Mouse (Mus musculus) CH12.LX (cell line): ENCODE results near the gene Rlbp1.

ENCODE experiments used
- CTCF ChIP-seq, 2 experiments: IDR thresholded peaks in 1 of 2; conservative IDR thresholded peaks in 1 of 2; 2 replicates each; pipeline ENCODE4 v1.5.1; 2011 to 2012; ENCODE audit warnings: low read depth in 2 of 2, low read length in 2 of 2, improper control_type of control experiment in 1 of 2, inconsistent platforms in 1 of 2, mild to moderate bottlenecking in 1 of 2, moderate library complexity in 1 of 2
- EP300 ChIP-seq: IDR thresholded peaks from 2 replicates; pipeline ENCODE4 v1.6.1; 2011; ENCODE audit warnings: low read length, improper control_type of control experiment
- MEF2A ChIP-seq: IDR thresholded peaks from 2 replicates; pipeline ENCODE4 v1.6.1; 2014; ENCODE audit warnings: low read depth, mild to moderate bottlenecking, inconsistent platforms, low read length, improper control_type of control experiment, borderline replicate concordance
- MYC ChIP-seq: IDR thresholded peaks from 2 replicates; pipeline ENCODE4 v1.6.1; 2011; ENCODE audit warnings: low read depth, mild to moderate bottlenecking, improper control_type of control experiment, low read length
- POLR2A ChIP-seq: IDR thresholded peaks from 2 replicates; pipeline ENCODE4 v1.6.1; 2011; ENCODE audit warnings: low read depth, mild to moderate bottlenecking, improper control_type of control experiment, low read length
- RCOR1 ChIP-seq: conservative IDR thresholded peaks from 2 replicates; pipeline ENCODE4 v1.6.1; 2012; ENCODE audit warnings: low read depth, mild to moderate bottlenecking, inconsistent platforms, low read length, improper control_type of control experiment

DNA sequence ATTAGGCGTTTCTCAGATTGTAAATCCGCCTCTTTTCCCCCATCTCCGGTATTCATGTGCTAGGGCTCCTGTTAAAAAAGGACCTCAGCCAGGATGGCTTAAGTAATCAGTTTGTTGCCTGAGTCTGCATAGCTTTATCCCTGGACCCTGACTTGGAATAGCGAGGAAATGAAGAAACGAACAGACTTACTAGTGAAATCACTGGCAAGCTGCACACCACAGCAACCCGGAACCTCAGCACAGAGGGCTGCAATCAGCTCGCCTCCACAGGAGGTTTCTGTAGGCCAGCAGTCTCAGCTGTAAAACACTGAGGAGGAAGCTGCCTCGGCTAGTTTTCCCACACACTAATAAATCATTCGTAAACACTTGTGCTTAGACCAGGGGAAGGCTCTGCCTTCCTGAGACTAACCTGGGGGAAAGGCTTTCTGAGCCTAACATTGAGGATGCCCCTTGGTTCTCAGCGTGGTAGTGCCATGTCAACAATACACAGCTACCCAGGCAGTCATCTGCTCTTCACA, 10.7 kb upstream of the Rlbp1 start:
- TF ChIP-seq MEF2A (no peak), CTCF (conservative IDR thresholded peaks at IDR 0.05 in 1 of 2, IDR thresholded peaks at IDR 0.05 in 1 of 2; ENCODE audit: low read depth in 2 of 2, low read length in 2 of 2) (no peak), RCOR1 (no peak), EP300 (no peak), POLR2A (no peak), MYC (no peak)
